8 mouse cellular contexts compared by ENCODE assay signal in genomic region chr2:127142031-127142430, GRCm38 (mm10). TPM values are rescaled to one million over a fixed set of nuclear protein-coding genes. Genes with fewer than 3 reads are reported as not detected.
DNase-seq lines count a peak whose midpoint lies in the region; ATAC-seq and TF ChIP-seq lines count a peak whose summit lies in the region.

No protein-coding gene starts in this region.

- no peak overlapping the region for H3K4me3 ChIP-seq in midbrain, embryonic 11.5 days (ENCODE audit: low read depth, low read length)
- no peak overlapping the region for H3K4me3 ChIP-seq in midbrain, embryonic 15.5 days
- peak overlapping the region; percentile 65; the same call in 1 of the 2 replicates for H3K4me3 ChIP-seq in heart, embryonic 12.5 days
- peak overlapping the region; percentile 54; the same call in 1 of the 2 replicates for H3K4me3 ChIP-seq in limb, embryonic 14.5 days (replicated peaks; ENCODE audit: low read length)
- H3K4me3 ChIP-seq in stomach, embryonic 15.5 days (replicated peaks): peak overlapping the region; percentile 65

- no peak for DNase-seq in midbrain, embryonic 11.5 days (ENCODE audit: low spot score, missing footprints)
- DNase-seq in limb, embryonic 14.5 days (ENCODE audit: low spot score): no peak
- DNase-seq in left cerebral cortex, adult 11 months (ENCODE audit: low spot score): no peak
- DNase-seq in urinary bladder, adult 2 months (ENCODE audit: low spot score): no peak
- no peak for DNase-seq in B cell, adult 2 months

- no peak for TF ChIP-seq POLR2A in limb, embryonic 14.5 days (IDR thresholded peaks at IDR 0.05; ENCODE audit: borderline replicate concordance, extremely low read depth, insufficient read depth, insufficient read length)

- H3K36me3 ChIP-seq in midbrain, embryonic 11.5 days (ENCODE audit: control insufficient read depth, insufficient read depth, low read length): peaks cover 3% of the 10 kb centered on the region; the same call in 1 of the 2 replicates
- H3K36me3 ChIP-seq in midbrain, embryonic 15.5 days (replicated peaks): no peaks in the 10 kb centered on the region
- H3K36me3 ChIP-seq in heart, embryonic 12.5 days: peaks cover 22% of the 10 kb centered on the region
- H3K36me3 ChIP-seq in limb, embryonic 14.5 days (ENCODE audit: control insufficient read depth, insufficient read depth, low read length): peaks cover 16% of the 10 kb centered on the region; the same call in 1 of the 2 replicates
- H3K36me3 ChIP-seq in stomach, embryonic 15.5 days: peaks cover 3% of the 10 kb centered on the region; the same call in 1 of the 2 replicates

- ATAC-seq in midbrain, embryonic 11.5 days (ENCODE audit: low FRiP score): no peak
- no peak for ATAC-seq in midbrain, embryonic 15.5 days (replicated peaks)
- ATAC-seq in heart, embryonic 12.5 days (ENCODE audit: insufficient number of reproducible peaks, low FRiP score): no peak
- no peak for ATAC-seq in limb, embryonic 14.5 days (ENCODE audit: low FRiP score, low read depth)
- no peak for ATAC-seq in stomach, embryonic 15.5 days (ENCODE audit: insufficient read depth, low FRiP score, low read depth)

- H3K27me3 ChIP-seq in midbrain, embryonic 11.5 days (ENCODE audit: control insufficient read depth, insufficient read depth, low read length): no peaks in the 10 kb centered on the region
- H3K27me3 ChIP-seq in midbrain, embryonic 15.5 days (replicated peaks): no peaks in the 10 kb centered on the region
- peaks cover 14% of the 10 kb centered on the region; the same call in 1 of the 2 replicates for H3K27me3 ChIP-seq in heart, embryonic 12.5 days (replicated peaks)
- no peaks in the 10 kb centered on the region for H3K27me3 ChIP-seq in limb, embryonic 14.5 days (ENCODE audit: control insufficient read depth, insufficient read depth, low read length)
- H3K27me3 ChIP-seq in stomach, embryonic 15.5 days (replicated peaks): no peaks in the 10 kb centered on the region

- WGBS in midbrain, embryonic 11.5 days: 93% methylated on average over 10 of the region's 10 CpGs
- WGBS in midbrain, embryonic 15.5 days: 81% methylated on average over 10 of the region's 10 CpGs
- WGBS in heart, embryonic 12.5 days: 73% methylated on average over 10 of the region's 10 CpGs
- WGBS in limb, embryonic 14.5 days: 84% methylated on average over 10 of the region's 10 CpGs
- WGBS in stomach, embryonic 15.5 days: 75% methylated on average over 10 of the region's 10 CpGs

- no peak overlapping the region for H3K9ac ChIP-seq in midbrain, embryonic 11.5 days (ENCODE audit: low read length)
- no peak overlapping the region for H3K9ac ChIP-seq in midbrain, embryonic 15.5 days
- H3K9ac ChIP-seq in heart, embryonic 12.5 days: peak overlapping the region; percentile 73; the same call in 1 of the 2 replicates
- no peak overlapping the region for H3K9ac ChIP-seq in limb, embryonic 14.5 days (ENCODE audit: low read depth, low read length, severe bottlenecking)
- H3K9ac ChIP-seq in stomach, embryonic 15.5 days: no peak overlapping the region

- H3K9me3 ChIP-seq in midbrain, embryonic 11.5 days (ENCODE audit: control insufficient read depth, low read length): no peaks in the 10 kb centered on the region
- no peaks in the 10 kb centered on the region for H3K9me3 ChIP-seq in midbrain, embryonic 15.5 days
- H3K9me3 ChIP-seq in heart, embryonic 12.5 days (replicated peaks): peaks cover 3% of the 10 kb centered on the region
- H3K9me3 ChIP-seq in limb, embryonic 14.5 days (ENCODE audit: control insufficient read depth, low read length): no peaks in the 10 kb centered on the region
- H3K9me3 ChIP-seq in stomach, embryonic 15.5 days: no peaks in the 10 kb centered on the region

- H3K4me2 ChIP-seq in midbrain, embryonic 11.5 days: peak overlapping the region; percentile 83; the same call in 1 of the 2 replicates
- H3K4me2 ChIP-seq in midbrain, embryonic 15.5 days: no peak overlapping the region; the same call in 1 of the 2 replicates
- H3K4me2 ChIP-seq in heart, embryonic 12.5 days: peak overlapping the region; percentile 85
- peak overlapping the region; percentile 59 for H3K4me2 ChIP-seq in limb, embryonic 14.5 days (replicated peaks; ENCODE audit: low read depth, low read length, severe bottlenecking)
- H3K4me2 ChIP-seq in stomach, embryonic 15.5 days: peak overlapping the region; percentile 83

- no peak overlapping the region for H3K27ac ChIP-seq in midbrain, embryonic 11.5 days (ENCODE audit: low read depth, low read length)
- no peak overlapping the region for H3K27ac ChIP-seq in midbrain, embryonic 15.5 days
- H3K27ac ChIP-seq in heart, embryonic 12.5 days (ENCODE audit: poor library complexity, severe bottlenecking): no peak overlapping the region
- no peak overlapping the region for H3K27ac ChIP-seq in limb, embryonic 14.5 days (replicated peaks; ENCODE audit: low read depth, low read length)
- no peak overlapping the region for H3K27ac ChIP-seq in stomach, embryonic 15.5 days

- H3K4me1 ChIP-seq in midbrain, embryonic 11.5 days (ENCODE audit: control insufficient read depth, insufficient read depth, low read length): peaks cover 13% of the 10 kb centered on the region
- H3K4me1 ChIP-seq in midbrain, embryonic 15.5 days: peaks cover 11% of the 10 kb centered on the region
- H3K4me1 ChIP-seq in heart, embryonic 12.5 days (replicated peaks): peaks cover 22% of the 10 kb centered on the region
- peaks cover 10% of the 10 kb centered on the region for H3K4me1 ChIP-seq in limb, embryonic 14.5 days (ENCODE audit: control insufficient read depth, insufficient read depth, low read length)
- H3K4me1 ChIP-seq in stomach, embryonic 15.5 days: peaks cover 13% of the 10 kb centered on the region

RNA-seq across cellular contexts. Expression of gene Itpripl1, which starts 1.2 kb away (rescaled TPM):
- polyA plus RNA-seq in midbrain, embryonic 11.5 days (2014; fragmentation: Nextera tagmentation; extraction: Ambion mirVana): 12.3 and 12.6 TPM in 2 replicates
- 7.6 and 7.7 TPM in 2 replicates for polyA plus RNA-seq in midbrain, embryonic 15.5 days (2015; fragmentation: Nextera tagmentation; extraction: Ambion mirVana)
- 11.1 and 12.5 TPM in 2 replicates for polyA plus RNA-seq in heart, embryonic 12.5 days (2016; fragmentation: Nextera tagmentation; extraction: Ambion mirVana)
- 10.1 and 11.5 TPM in 2 replicates for polyA plus RNA-seq in limb, embryonic 14.5 days (2012; rRNA removed)
- 20.9 and 22.4 TPM in 2 replicates for polyA plus RNA-seq in limb, embryonic 14.5 days (2014; fragmentation: Nextera tagmentation; extraction: Ambion mirVana)
- polyA plus RNA-seq in stomach, embryonic 15.5 days (2015; fragmentation: Nextera tagmentation; extraction: Ambion mirVana): 28.8 and 29.9 TPM in 2 replicates
- 10.4 and 11.0 TPM in 2 replicates for polyA plus RNA-seq in urinary bladder, adult 2 months (2012; rRNA removed)

RNA-seq across cellular contexts. Expression of gene Ncaph, which starts 8.3 kb away (rescaled TPM):
- polyA plus RNA-seq in midbrain, embryonic 11.5 days (2014; fragmentation: Nextera tagmentation; extraction: Ambion mirVana): 112 and 114 TPM in 2 replicates
- polyA plus RNA-seq in midbrain, embryonic 15.5 days (2015; fragmentation: Nextera tagmentation; extraction: Ambion mirVana): 13.1 and 13.9 TPM in 2 replicates
- 62.9 and 67.1 TPM in 2 replicates for polyA plus RNA-seq in heart, embryonic 12.5 days (2016; fragmentation: Nextera tagmentation; extraction: Ambion mirVana)
- polyA plus RNA-seq in limb, embryonic 14.5 days (2012; rRNA removed): 42.0 and 59.1 TPM in 2 replicates
- 65.0 and 69.0 TPM in 2 replicates for polyA plus RNA-seq in limb, embryonic 14.5 days (2014; fragmentation: Nextera tagmentation; extraction: Ambion mirVana)
- polyA plus RNA-seq in stomach, embryonic 15.5 days (2015; fragmentation: Nextera tagmentation; extraction: Ambion mirVana): 73.9 and 78.8 TPM in 2 replicates
- 2.6 and 3.2 TPM in 2 replicates for polyA plus RNA-seq in urinary bladder, adult 2 months (2012; rRNA removed)

Comparison
In these comparisons a context has a peak if more than half of its experiments do, and no peak if none do; other contexts are left out.
1. H3K4me3 ChIP-seq: peak in heart, embryonic 12.5 days (single experiment), limb, embryonic 14.5 days (single experiment) and stomach, embryonic 15.5 days (single experiment); none in midbrain, embryonic 11.5 days (single experiment) and midbrain, embryonic 15.5 days (single experiment).